Mouse (Mus musculus) cerebellum, postnatal 10 days (tissue): ENCODE measurements at regions not wholly inside any gene's neighbourhood (a gene's known extent, or its start where the extent isn't known, plus 50 kb on each side); places are given as distances from the start of the nearest gene placed in this dataset.

Experiments
- DNase-seq, 2 experiments: peaks; one replicate each; pipeline ENCODE4 v3.0.0; 2021; ENCODE audit warnings: mixed read lengths in 2 of 2

DNA sequence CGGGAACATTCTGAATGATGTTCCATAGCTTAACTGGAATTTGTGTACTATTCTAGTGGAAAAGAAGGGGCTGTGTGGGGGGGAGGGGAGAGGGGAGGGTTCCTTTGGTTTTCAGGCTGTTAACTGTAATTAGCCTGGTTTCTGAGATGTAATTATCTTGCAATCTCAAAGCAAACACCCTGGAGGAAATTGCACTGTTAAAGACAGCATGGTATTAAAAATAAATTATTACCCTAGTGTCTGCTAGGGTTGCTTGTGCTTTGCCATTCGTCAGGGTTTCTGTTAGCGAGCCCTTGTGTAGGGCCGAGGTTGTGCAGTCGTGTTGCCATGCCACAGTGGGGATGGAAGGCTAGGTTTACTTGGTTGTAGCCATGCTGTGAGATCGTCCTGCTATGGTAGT is 105.0 kb upstream of the Ppp2r3a start:
- DNase-seq = no peak

DNA sequence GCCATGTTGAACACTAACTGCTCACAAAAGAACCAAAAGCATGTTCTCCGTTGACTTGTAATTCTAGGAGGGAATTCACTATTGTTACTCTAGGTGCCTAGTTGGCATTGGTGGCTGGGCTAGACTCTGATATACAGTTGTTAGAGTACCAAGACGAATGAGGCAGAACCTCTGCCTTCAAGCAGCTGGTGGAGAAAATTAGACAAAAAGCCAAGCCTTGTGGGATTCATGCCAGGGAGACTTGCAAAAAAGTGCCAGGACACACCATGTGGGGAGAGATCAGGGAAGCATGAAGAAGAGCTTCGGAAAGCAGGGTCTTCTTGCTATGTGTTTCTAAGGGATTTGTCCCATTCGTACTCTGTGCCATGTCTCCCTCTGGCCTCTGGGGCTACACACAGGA is 97.2 kb upstream of the Ppp2r3a start:
- DNase-seq = peak; percentile 70 to 74

DNA sequence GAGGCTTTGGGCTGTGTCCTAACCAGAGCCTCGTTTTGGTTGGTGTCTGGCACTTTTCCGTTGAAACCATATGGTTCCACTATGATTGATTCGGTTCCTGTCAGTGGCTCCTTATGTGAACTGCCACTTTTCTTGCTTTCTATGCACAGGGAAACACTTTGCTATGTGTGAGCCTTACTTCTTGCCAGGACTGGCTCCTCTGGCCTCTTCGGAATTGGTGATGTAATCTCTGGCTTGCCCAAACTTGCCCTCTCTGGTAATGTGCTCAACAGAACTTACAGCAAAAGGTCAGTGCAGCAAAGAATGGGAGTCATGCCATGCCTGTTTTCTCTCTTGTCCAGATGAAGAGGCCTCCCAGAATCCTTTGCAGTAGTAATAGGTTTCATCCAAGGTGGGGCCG is 91.3 kb upstream of the Ppp2r3a start:
- DNase-seq = peak; percentile 24 to 25

DNA sequence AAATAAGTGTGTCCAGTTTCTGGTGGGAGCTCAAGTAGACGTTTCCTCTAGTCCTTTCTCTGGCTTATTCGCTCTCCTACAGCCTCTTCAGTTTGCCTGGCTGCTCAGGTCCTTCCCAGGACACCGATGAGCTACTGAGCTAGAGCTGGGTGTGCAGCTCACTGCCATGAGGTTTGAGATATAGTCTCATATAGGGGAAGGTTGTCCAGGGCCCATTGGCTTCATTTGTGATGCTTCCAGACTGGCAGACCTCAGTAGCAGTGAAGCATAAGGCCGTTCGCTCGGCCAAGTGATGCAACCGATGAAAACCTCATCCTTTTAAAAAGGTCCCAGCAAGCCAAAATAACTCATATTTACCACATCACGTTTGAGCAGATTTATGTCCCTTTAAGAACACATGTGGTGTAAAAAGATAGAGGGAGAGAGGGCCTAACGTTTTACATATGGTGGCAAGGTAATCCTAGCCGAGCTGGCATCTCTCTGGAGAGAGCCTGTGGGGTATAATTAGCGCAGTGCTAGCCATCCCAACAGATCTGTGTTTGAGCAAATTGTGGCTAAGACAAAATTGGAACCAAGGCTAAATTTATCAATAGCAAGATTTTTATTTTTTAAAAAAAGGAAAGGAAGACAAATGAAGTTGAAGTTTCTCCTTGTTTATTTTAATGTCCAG is 89.3 kb upstream of the Ppp2r3a start:
- DNase-seq = peak; percentile 50 to 53

DNA sequence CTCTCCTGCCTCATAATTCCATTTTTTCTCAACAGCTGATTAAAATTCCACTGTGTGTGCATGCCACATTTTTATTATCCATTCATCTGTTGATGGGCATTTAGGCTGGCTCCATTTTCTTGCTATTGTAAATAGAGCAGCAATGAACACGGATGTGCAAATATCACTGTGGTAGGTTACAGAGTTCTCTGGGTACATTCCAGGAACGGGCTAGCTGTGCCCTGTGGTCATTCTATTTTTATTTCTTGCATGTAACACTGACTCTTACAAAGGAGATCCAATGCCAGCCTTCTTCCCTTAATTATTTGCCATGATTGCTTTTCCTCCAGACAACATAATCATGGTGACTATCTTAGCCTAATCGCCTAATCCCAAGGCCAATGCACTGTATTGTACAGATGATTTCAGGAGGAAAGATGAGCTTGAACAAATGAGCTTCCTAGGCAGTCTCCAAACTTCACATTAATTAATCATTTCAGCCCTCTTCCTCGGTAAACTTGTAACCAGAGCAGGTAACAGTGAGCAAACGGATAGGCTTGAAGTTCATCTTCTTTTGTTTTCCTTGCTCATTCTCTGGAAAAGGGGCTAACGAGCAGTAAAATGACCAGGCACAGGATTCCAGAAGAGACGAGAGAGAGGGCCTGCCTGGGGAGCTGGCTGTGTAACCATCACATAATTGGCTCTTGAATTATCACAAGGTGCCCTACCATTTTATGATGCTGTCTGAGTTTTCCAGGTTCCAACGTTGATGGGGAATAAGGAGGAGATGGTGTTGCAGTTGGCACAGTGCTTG is 77.6 kb upstream of the Ppp2r3a start:
- DNase-seq = peak; percentile 48 to 49

DNA sequence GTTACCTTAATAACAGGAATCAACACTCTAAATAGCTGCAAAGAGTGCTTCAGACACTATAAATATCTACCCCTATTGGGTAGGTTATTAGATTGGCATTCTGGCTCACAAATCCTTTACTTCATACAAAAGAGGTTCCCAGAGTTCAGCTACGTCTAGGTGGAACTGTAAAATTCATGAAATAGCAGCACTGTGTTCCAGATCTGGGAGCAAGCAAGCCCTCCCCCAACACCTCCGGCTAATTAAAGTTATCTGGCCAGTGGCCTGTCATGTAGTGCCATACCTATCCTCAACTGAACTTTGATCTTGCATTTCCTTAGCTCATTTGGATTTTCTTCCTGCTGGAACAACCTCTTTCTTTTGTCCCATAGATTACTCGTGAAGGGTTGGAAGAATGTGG is 75.4 kb upstream of the Ppp2r3a start:
- no peak for DNase-seq

DNA sequence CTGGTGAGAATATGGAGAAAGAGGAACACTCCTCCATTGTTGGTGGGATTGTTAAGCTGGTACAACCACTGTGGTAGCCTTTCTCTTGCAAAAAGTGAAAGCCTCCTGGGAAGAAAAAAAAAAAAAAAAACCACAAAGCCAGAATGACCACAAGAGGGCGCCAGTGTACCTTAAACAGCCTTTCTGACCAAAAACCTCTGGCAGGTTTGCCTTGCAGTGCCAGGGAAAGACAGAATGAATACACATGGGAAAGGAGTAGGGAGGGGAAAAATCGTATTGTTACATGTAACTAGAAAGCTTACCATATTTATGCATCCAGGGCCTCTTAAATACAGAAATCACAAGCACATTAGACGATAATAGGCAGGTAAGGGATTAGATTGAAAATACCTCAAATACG is 62.4 kb upstream of the Ppp2r3a start:
- peak; percentile 87 to 91 for DNase-seq

DNA sequence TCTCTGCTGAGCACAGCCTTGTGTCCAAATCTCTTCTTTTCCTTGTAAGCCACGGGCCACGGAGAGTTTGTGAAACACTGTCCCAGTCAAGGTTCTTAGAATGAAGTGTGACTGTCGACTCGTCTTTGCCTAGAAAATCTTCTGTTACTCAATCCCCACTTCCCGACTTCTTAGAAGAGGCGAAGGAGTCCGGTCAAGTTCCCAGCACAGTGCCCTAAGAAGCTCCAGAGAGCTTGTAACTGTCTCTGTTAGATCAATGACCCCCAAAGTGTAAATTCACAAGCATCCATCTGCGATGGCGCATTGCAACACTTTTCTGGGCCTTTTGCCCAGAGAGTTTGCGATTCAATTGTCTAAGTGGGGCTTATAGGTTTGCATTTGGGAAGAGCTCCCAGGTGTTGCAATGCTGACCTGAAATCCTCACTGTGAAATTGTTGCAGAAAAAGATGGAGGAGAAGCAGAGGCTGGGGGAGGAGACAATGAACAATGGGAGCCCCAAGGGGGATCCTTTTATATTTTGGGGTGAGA is 54.9 kb upstream of the Ppp2r3a start:
- no peak for DNase-seq

DNA sequence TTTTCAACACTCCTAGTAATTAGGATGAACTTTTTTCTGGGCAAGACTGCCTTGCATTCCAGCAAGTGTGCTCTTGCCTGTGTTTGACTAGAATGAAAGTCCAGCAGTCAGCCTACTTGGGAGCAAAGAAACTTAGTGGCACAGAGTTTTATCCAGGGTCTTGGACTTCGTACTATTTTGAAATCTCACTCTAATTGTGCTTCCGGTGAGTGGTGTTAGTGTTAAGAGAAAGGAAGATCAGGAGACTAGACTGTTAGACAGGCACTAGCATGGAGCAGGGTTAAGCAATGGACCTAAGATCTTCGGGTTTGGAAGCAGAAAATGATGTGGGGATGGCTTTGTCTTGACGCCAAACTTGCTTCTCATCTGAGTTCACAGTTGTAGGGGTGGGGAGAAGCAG is 54.1 kb upstream of the Ppp2r3a start:
- peak in 1 of 2 experiments; percentile 0 for DNase-seq
